Mouse (Mus musculus) heart, postnatal 10 days (tissue): Measurements from ENCODE around the gene Plekha6. TPM values are rescaled to one million over a fixed set of nuclear protein-coding genes. Genes with fewer than 3 reads are reported as not detected.
A peak's percentile ranks its signal among the peaks of the same experiment; 100 is the strongest.

Experiments used
- DNase-seq, 2 experiments: peaks; one replicate each; pipeline ENCODE4 v3.0.0; 2021
- intact Hi-C: fragments of 180-260 bp; cut with DNase I; formaldehyde crosslinking; loops from one replicate; pipeline ENCODE4 v1.15.1; 2025
- total RNA-seq, 2 experiments: library from RNA; stranded (reverse); gene quantifications; 2 replicates each; pipeline ENCODE4 v1.2.3; 2021

The Plekha6 gene
- total RNA-seq, 2 experiments from 2014 or later = 58.1 to 68.9 TPM

GRCm38 (mm10) chr1:133138401-133138800, 25.6 kb upstream of the Plekha6 start:
- DNase-seq = no peak
- intact Hi-C loops = loop anchor here (5.0 kb wide), 1 partner anchor 469 kb away; no protein-coding TSS in a partner anchor

DNA sequence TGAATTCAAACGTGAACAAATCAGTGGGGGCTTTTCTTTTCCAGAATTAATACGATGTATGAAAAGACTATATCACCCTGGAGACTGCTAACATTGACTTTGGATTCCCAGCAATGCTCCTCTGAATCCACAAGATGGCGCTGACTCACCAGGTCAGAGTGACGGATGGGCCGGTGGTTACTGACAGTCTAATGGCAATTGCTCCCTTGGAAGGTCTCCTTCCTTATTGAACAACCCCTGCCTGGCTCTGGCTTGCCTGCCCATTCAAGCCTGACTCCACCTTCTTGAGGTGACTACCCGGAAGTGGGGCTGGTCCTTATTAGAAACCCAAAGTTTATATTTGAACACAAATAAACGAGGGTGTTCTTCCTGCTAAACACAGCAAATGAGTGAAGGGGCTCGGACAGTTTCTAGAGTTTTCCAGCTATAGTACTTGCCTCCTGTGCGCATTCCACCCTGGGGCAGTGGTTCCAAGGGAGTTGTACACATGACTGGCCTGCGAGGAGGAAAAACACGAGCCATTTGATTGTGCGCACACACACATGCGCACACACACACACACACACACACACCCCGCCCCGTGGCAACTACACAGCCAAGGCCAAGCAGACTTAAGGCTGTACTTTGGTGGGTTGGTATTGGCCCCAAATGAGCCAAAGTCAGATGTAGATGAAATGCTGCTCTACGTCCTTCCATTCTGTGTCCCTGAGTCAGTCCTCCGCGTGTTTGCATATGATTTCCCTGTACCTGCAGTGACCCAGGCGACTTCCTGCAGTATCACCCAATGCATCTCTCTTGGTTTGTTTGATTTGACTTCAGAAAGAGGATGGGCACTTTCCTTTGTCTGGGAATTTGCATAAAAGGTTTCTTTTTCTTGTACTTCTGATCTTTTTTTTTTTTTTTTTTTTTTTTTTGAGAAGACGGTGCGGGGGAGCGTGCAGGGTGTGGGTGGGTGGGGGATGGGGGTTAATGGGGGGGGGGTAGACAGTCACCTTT, 17.7 kb upstream of the Plekha6 start:
- DNase-seq = peak; percentile 64 to 76
- intact Hi-C loops = loop anchor here (1.0 kb wide), 2 partner anchors 30 to 161 kb away; no protein-coding TSS in a partner anchor

DNA sequence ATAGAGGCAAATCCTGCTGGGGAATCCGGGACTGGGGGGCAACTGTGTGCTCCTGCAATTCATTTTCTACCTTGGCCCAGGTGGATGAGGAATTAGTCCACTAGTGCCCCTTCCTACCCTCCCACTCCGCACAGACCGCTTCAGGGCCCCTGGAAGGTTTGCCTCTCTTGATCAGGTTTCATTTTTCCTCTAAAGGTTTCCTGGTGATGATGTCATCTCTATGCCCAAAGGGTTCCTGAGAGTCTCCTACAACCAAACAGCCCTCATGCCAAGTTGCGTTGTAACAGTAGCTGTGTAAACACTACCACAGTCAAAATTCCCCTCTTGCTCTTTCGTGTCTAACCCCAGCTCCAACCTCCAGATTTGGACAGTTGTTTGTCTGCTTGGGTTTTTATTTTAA, 16.7 kb upstream of the Plekha6 start:
- intact Hi-C loops = no loop called here

GRCm38 (mm10) chr1:133148122-133148521, 15.9 kb upstream of the Plekha6 start:
- intact Hi-C loops = no loop called here
- no peak for DNase-seq

More for the DNA sequence above, 16.7 kb upstream of the Plekha6 start:
- DNase-seq = no peak

DNA sequence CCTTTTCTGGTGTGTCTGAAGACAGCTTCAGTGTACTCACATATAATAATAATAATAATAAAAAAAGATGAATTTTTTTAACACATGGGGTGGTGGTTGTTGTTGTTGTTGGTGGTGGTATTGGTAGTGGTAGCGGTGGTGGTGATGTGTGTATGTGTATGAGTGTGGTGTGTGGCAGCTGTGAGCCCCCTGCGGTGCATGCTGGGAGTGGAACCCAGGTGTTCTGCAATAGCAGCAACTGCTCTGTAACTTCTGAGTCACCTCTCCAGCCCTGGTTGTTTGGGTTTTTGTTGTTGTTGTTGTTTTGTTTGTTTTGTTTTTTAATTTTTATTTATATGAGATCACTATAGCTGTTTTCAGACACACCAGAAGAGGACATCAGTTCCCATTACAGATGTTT, 13.5 kb upstream of the Plekha6 start:
- intact Hi-C loops = no loop called here
- no peak for DNase-seq

DNA sequence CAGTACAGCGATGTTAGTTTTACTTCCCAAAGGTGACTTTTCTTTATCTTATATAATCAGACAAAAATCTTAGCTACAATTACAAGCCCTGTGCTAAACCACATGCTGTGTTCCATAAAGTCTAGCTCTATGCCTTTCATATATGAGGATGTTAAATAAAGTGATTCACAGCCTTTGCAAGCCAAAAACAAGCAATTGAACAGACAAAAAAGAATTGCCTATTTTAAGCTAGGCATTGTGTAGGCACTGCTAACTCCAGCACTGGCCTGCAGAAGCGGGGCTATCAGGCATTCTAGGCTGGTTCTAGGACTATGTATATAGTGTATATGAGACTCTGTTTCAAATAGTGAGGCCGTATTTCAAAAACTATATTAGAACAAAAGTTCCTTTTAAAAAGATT, 11.8 kb upstream of the Plekha6 start:
- DNase-seq = no peak
- intact Hi-C loops = no loop called here

- intact Hi-C loops = no loop called here
- DNase-seq = no peak
Observed at GRCm38 (mm10) chr1:133155270-133155669, 8.7 kb upstream of the Plekha6 start.

GRCm38 (mm10) chr1:133159128-133159564, 4.9 kb upstream of the Plekha6 start:
- intact Hi-C loops = no loop called here
- peak; percentile 42 to 53 for DNase-seq

- intact Hi-C loops = no loop called here
- no peak for DNase-seq
Observed at GRCm38 (mm10) chr1:133161559-133161958, 2.5 kb upstream of the Plekha6 start.

- intact Hi-C loops = no loop called here
- DNase-seq = no peak
Observed at GRCm38 (mm10) chr1:133162046-133162445, 2.0 kb upstream of the Plekha6 start.

GRCm38 (mm10) chr1:133162981-133163380, 1.0 kb upstream of the Plekha6 start:
- intact Hi-C loops = no loop called here
- DNase-seq = no peak

DNA sequence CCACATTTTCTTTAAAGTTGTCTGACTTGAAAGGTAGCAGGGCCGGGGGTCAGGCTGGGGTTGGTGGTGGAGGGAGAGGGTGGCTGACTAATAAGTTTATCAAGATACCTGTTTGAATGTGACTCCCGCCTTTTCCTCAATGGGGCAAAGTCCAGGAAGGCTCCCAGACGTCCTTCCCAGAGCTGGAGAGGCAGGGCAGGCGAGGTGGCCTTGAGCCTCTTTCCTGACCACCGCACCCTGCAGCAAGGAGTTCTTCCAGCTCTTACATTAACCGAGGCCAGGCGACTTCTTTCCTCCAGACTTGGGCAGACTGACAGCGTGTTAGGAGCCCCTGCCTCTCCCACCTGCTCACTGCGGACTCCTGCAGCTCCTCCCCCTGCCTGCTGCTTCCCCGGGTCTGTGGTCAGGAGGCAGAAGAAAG, 591 bp downstream of the Plekha6 start:
- intact Hi-C loops = no loop called here
- DNase-seq = no peak

DNA sequence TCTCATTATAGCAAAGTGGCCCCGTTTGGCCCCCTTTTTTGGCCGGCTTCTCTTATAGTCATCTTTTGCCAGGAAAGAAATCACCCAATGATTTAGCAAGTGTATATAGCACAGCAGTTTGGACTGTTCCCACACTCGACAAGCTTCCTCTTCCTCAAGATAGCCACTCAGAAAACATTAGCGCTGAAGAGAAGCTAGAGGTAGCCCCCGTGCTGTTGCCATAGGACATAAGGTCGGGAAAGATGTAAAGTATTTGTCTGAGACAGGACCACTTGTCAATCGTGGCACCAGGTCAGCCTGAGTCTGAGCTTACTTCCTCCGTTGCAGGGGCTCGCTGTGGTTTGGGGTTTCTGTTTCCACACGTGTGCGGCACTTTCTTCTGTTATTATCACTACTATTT, 1.1 kb downstream of the Plekha6 start:
- no peak for DNase-seq
- intact Hi-C loops = no loop called here

- DNase-seq = no peak
- intact Hi-C loops = no loop called here
Observed at GRCm38 (mm10) chr1:133168318-133169060, 4.5 kb downstream of the Plekha6 start.

- intact Hi-C loops = no loop called here
- DNase-seq = no peak
Observed at GRCm38 (mm10) chr1:133170196-133170595, 6.2 kb downstream of the Plekha6 start.

- DNase-seq = no peak
- intact Hi-C loops = no loop called here
Observed at GRCm38 (mm10) chr1:133171357-133171756, 7.3 kb downstream of the Plekha6 start.

DNA sequence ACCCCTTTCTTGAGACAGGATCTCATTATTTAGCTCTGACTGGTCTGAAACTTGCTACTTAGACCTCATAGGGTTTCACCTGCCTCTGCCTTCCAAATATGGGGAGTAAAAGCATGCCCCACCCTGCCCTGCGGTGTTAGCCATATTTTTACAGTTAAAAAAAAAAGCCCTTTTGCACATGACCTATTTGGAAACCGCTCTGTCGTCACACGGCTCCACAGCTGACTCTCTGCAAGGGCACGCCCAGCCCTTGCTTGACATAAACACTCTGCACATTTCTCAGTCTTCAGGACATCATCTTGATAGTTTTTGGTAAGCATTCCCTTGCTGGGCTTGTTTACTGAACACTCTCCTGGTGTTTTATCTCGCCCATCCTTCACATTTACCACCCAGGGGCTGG, 11.1 kb downstream of the Plekha6 start:
- intact Hi-C loops = no loop called here
- DNase-seq = no peak

GRCm38 (mm10) chr1:133177480-133178172, 13.6 kb downstream of the Plekha6 start:
- peak; percentile 74 to 84 for DNase-seq

DNA sequence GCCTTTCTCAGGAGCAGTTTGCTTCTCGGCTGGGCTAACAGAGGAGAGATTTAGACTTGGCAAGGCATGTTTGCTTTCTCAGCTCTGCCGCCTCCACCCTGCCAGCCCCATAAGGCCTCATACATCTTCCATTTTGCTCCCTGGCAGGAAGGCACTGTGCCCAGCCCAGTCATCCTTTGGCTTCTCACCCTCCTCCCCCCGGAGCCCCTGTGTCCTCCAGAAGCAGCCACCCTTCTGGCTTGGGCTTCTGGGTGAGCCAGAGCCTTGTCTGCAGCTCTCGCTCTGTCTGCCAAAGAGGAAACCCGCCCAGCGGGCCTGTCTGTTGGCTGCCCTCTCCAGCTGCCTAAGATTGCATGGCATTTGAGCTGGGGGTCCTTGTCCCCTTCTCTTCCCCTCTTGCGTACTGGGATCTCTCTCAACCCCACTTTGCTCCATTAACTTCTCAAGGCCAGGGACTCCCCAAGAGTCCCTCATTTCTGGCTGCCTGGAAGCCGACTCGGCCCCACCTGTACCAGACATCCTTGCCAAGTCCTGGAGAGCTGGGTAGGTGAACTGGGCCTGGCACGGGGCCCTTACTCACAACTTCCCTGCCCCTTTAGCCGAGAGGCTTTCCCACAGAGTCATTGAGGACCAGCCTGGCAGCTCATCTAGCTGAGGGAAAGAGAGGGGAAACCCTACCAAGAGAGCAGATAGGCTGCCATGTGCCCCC, 14.9 kb downstream of the Plekha6 start:
- peak; percentile 53 to 63 for DNase-seq
- intact Hi-C loops = no loop called here

More at GRCm38 (mm10) chr1:133177480-133178172, 13.6 kb downstream of the Plekha6 start:
- intact Hi-C loops = loop anchor here (1.0 to 2.0 kb wide), 4 partner anchors 130 to 433 kb away; partner anchors contain the start of gene Snrpe
